8 mouse cellular contexts compared by ENCODE assay signal in genomic region chr7:66218193-66219014, GRCm38 (mm10).
A peak's percentile ranks its signal among the peaks of the same experiment; 100 is the strongest.
DNase-seq lines count a peak whose midpoint lies in the region; ATAC-seq and TF ChIP-seq lines count a peak whose summit lies in the region.

No protein-coding gene starts in this region.

- peak; percentile 66 for ATAC-seq in forebrain, postnatal 0 days
- ATAC-seq in hematopoietic stem cell, adult 5-6 weeks (replicated peaks in 1 of 2; ENCODE audit: insufficient read depth in 1 of 2, low FRiP score in 2 of 2, low TSS enrichment in 1 of 2, low read depth in 1 of 2, poor library complexity in 2 of 2, severe bottlenecking in 2 of 2): peak; percentile 31 to 42; a peak in 2 of 4 replicates
- ATAC-seq in limb, embryonic 14.5 days (ENCODE audit: low FRiP score, low read depth): peak; percentile 81
- peak; percentile 49; the same call in 1 of the 2 replicates for ATAC-seq in midbrain, embryonic 16.5 days

- H3K4me3 ChIP-seq in forebrain, postnatal 0 days (ENCODE audit: low read depth, low read length): no peak overlapping the region
- H3K4me3 ChIP-seq in limb, embryonic 14.5 days (replicated peaks; ENCODE audit: low read length): no peak overlapping the region
- H3K4me3 ChIP-seq in midbrain, embryonic 16.5 days (ENCODE audit: low read depth, low read length): no peak overlapping the region

- H3K4me1 ChIP-seq in forebrain, postnatal 0 days (ENCODE audit: insufficient read depth): no peaks in the 10 kb centered on the region; the same call in 1 of the 2 replicates
- H3K4me1 ChIP-seq in limb, embryonic 14.5 days (ENCODE audit: control insufficient read depth, insufficient read depth, low read length): peaks cover 23% of the 10 kb centered on the region
- H3K4me1 ChIP-seq in midbrain, embryonic 16.5 days (ENCODE audit: control insufficient read depth, insufficient read depth, low read length): peaks cover 7% of the 10 kb centered on the region

- H3K27ac ChIP-seq in forebrain, postnatal 0 days (ENCODE audit: low read depth, low read length): no peak overlapping the region
- peak overlapping the region; percentile 81 for H3K27ac ChIP-seq in limb, embryonic 14.5 days (replicated peaks; ENCODE audit: low read depth, low read length)
- peak overlapping the region; percentile 62; the same call in 1 of the 2 replicates for H3K27ac ChIP-seq in midbrain, embryonic 16.5 days (ENCODE audit: low read length)

- no peak for TF ChIP-seq POLR2A in limb, embryonic 14.5 days (IDR thresholded peaks at IDR 0.05; ENCODE audit: borderline replicate concordance, extremely low read depth, insufficient read depth, insufficient read length)

- no peak overlapping the region for H3K4me2 ChIP-seq in forebrain, postnatal 0 days (ENCODE audit: low read depth)
- H3K4me2 ChIP-seq in limb, embryonic 14.5 days (replicated peaks; ENCODE audit: low read depth, low read length, severe bottlenecking): 0 out of 2 replicates have a peak overlapping the region, but pooled peaks have one; percentile 5
- H3K4me2 ChIP-seq in midbrain, embryonic 16.5 days (ENCODE audit: low read length): no peak overlapping the region

- no peak overlapping the region for H3K9ac ChIP-seq in forebrain, postnatal 0 days
- no peak overlapping the region for H3K9ac ChIP-seq in limb, embryonic 14.5 days (ENCODE audit: low read depth, low read length, severe bottlenecking)
- no peak overlapping the region for H3K9ac ChIP-seq in midbrain, embryonic 16.5 days (ENCODE audit: low read depth, low read length)

- peak; percentile 56 for DNase-seq in urinary bladder, postnatal 14 days (ENCODE audit: low spot score)
- no peak for DNase-seq in urinary bladder, postnatal 10 days (ENCODE audit: low spot score)
- peak; percentile 46 for DNase-seq in forebrain, postnatal 0 days
- DNase-seq in limb, embryonic 14.5 days (ENCODE audit: low spot score): peak; percentile 75
- no peak for DNase-seq in urinary bladder, postnatal 25 days (ENCODE audit: low spot score)
- DNase-seq in frontal cortex, postnatal 10 days (ENCODE audit: low spot score in 2 of 2): no peak

- no peaks in the 10 kb centered on the region for H3K27me3 ChIP-seq in forebrain, postnatal 0 days (ENCODE audit: insufficient read depth, low read length)
- H3K27me3 ChIP-seq in limb, embryonic 14.5 days (ENCODE audit: control insufficient read depth, insufficient read depth, low read length): no peaks in the 10 kb centered on the region
- H3K27me3 ChIP-seq in midbrain, embryonic 16.5 days (ENCODE audit: control insufficient read depth, insufficient read depth, low read depth, low read length): no peaks in the 10 kb centered on the region

- no peaks in the 10 kb centered on the region for H3K36me3 ChIP-seq in forebrain, postnatal 0 days (ENCODE audit: insufficient read depth)
- H3K36me3 ChIP-seq in limb, embryonic 14.5 days (ENCODE audit: control insufficient read depth, insufficient read depth, low read length): no peaks in the 10 kb centered on the region
- no peaks in the 10 kb centered on the region for H3K36me3 ChIP-seq in midbrain, embryonic 16.5 days (ENCODE audit: control insufficient read depth, insufficient read depth, low read length)

- 35% methylated on average over 9 of the region's 9 CpGs for WGBS in forebrain, postnatal 0 days
- 19% methylated on average over 9 of the region's 9 CpGs for WGBS in limb, embryonic 14.5 days
- WGBS in midbrain, embryonic 16.5 days: 28% methylated on average over 9 of the region's 9 CpGs

- H3K9me3 ChIP-seq in forebrain, postnatal 0 days (ENCODE audit: low read length): no peaks in the 10 kb centered on the region
- H3K9me3 ChIP-seq in limb, embryonic 14.5 days (ENCODE audit: control insufficient read depth, low read length): no peaks in the 10 kb centered on the region
- no peaks in the 10 kb centered on the region for H3K9me3 ChIP-seq in midbrain, embryonic 16.5 days (replicated peaks; ENCODE audit: control insufficient read depth, low read length, poor library complexity, severe bottlenecking)

- TF ChIP-seq CTCF in forebrain, postnatal 0 days (IDR thresholded peaks at IDR 0.05; ENCODE audit: low read depth): no peak

Comparison
In these comparisons a context has a peak if more than half of its experiments do, and no peak if none do; other contexts are left out.
1. DNase-seq: peak in urinary bladder, postnatal 14 days (single experiment), forebrain, postnatal 0 days (single experiment) and limb, embryonic 14.5 days (single experiment); none in urinary bladder, postnatal 10 days (single experiment), urinary bladder, postnatal 25 days (single experiment) and frontal cortex, postnatal 10 days (0 of 2).
2. Peak in every context shown above with its lines, with median percentiles within 50 percentile points of each other: ATAC-seq.